Mouse (Mus musculus): ENCODE measurements at regions not wholly inside any gene's neighbourhood (a gene's known extent, or its start where the extent isn't known, plus 50 kb on each side); places are given as distances from the start of the nearest gene placed in this dataset.

DNA sequence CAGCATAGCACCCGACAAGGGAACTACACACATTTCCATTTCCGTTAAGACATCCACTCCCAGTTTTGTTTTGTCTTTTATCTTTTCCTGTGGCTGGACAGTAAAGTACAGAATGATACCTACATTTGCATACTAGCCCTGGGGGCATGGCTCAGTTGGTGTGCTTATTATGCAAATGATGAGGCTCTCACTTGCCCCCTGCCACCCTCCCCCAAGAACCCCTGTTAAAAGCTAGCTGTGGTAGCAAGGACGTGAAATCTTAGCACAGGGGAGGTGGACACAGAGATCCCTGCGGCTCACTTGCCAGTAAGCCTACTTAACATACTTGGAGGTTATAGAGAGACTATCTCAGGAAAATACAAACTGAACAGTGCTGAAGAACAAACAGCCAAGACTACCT lies 375.2 kb upstream of the B3galt2 start:
- H3K27me3 ChIP-seq (ENCODE audit: control insufficient read depth, insufficient read depth, low read length): no peaks in the 10 kb centered on the region
- no peak overlapping the region for H3K4me2 ChIP-seq (ENCODE audit: low read depth, low read length)
- no peaks in the 10 kb centered on the region for H3K36me3 ChIP-seq (replicated peaks; ENCODE audit: control insufficient read depth, insufficient read depth, low read length)
- H3K4me3 ChIP-seq (ENCODE audit: low read depth, low read length): no peak overlapping the region
- H3K4me1 ChIP-seq (ENCODE audit: control insufficient read depth, insufficient read depth): no peaks in the 10 kb centered on the region
- WGBS: 64% methylated on average over 4 of the region's 4 CpGs
- H3K27ac ChIP-seq (ENCODE audit: low read depth): no peak overlapping the region
- ATAC-seq (ENCODE audit: insufficient read depth, low read depth): no peak
- no peaks in the 10 kb centered on the region for H3K9me3 ChIP-seq (replicated peaks; ENCODE audit: control insufficient read depth, low read length)
- DNase-seq (ENCODE audit: low spot score): no peak
- H3K9ac ChIP-seq (replicated peaks; ENCODE audit: low read depth, low read length): no peak overlapping the region
- TF ChIP-seq EP300 (IDR thresholded peaks at IDR 0.05; ENCODE audit: low read depth): no peak
- TF ChIP-seq CTCF (IDR thresholded peaks at IDR 0.05; ENCODE audit: low read depth): no peak

DNA sequence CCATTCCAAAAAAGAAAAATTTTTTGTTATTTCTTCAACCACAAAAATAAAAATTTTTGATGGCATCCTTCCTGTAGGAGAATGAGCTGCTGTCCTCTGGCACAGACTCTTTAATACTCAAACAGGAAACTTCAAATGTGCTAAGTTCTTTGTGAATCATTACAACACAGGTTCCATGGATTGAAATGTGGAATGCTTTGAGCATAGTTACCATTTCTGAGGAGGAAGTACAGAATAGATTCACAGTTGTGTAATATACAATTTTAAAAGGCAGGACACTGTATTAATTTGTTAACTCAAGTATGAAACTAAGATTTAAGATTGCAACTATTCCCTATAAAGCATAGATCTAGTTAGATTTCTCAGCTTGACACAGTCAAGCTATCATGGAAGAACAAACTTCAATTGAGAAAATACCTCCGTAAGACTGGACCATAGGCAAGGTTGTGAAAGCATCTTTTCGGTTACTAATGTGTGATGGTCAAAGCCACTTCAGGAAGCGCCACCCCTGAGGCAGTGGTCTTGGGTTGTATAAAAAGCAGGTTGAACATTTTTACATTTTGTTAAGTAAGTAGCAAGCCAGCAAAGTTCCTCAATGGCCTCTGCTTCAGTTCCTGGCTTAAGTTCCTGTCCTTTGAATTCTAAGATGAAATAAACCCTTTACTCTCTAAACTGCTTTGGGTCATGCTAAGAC lies 354.0 kb upstream of the B3galt2 start:
- no peak for DNase-seq (ENCODE audit: low spot score)
- H3K4me1 ChIP-seq (ENCODE audit: control insufficient read depth, insufficient read depth): no peaks in the 10 kb centered on the region
- no peaks in the 10 kb centered on the region for H3K36me3 ChIP-seq (replicated peaks; ENCODE audit: control insufficient read depth, insufficient read depth, low read length)
- no peak for ATAC-seq (ENCODE audit: insufficient read depth, low read depth)
- 87% methylated on average over 3 of the region's 3 CpGs for WGBS
- no peak overlapping the region for H3K27ac ChIP-seq (ENCODE audit: low read depth)
- no peaks in the 10 kb centered on the region for H3K9me3 ChIP-seq (replicated peaks; ENCODE audit: control insufficient read depth, low read length)
- no peaks in the 10 kb centered on the region for H3K27me3 ChIP-seq (ENCODE audit: control insufficient read depth, insufficient read depth, low read length)
- H3K4me2 ChIP-seq (ENCODE audit: low read depth, low read length): no peak overlapping the region
- TF ChIP-seq EP300 (IDR thresholded peaks at IDR 0.05; ENCODE audit: low read depth): no peak
- TF ChIP-seq CTCF (IDR thresholded peaks at IDR 0.05; ENCODE audit: low read depth): no peak
- H3K4me3 ChIP-seq (ENCODE audit: low read depth, low read length): no peak overlapping the region
- no peak overlapping the region for H3K9ac ChIP-seq (replicated peaks; ENCODE audit: low read depth, low read length)

DNA sequence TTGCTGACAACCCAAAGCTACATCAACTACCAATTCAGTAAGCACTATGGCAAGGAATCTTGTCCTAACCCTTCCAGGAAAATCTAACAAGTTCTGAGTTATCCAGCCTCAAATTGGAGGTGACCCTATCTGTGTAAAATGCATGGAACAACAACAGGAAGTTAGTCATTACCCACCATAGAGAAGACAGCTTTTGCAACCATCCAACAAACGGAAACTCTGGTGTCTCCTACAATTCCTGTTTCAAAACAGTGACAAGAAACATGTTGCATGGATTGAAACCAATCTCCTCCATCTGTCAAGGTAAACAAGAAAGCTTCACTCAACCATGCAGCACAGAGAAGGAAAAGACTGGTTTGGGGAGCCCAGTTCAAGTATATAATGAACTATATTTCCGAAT lies 353.0 kb upstream of the B3galt2 start:
- no peaks in the 10 kb centered on the region for H3K27me3 ChIP-seq (ENCODE audit: control insufficient read depth, insufficient read depth, low read length)
- WGBS: 68% methylated on average over 2 of the region's 2 CpGs

DNA sequence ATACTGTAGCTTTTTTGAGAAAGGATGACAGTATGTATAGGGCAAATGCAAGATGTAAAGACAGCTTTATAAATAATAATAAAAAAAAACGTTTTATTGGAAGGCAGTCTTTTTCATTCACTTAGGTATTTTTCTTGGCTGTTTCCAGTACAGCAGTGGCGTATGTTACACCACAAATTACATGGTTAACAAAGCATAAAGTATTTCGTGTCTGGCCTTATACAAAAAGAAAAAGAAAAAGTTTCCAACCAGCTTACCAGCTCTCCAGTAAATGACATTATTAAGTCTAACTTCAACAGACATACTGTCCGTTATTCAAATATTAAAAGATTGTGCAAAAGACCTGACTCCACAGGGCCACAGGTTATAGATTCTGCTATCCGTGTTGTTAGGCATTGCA lies 343.9 kb upstream of the B3galt2 start:
- Histone ChIP-seq H3K4me3 (ENCODE audit: low read depth, low read length) (no peak overlapping the region), H3K27me3 (ENCODE audit: control insufficient read depth, insufficient read depth, low read length) (no peaks in the 10 kb centered on the region), H3K4me2 (ENCODE audit: low read depth, low read length) (no peak overlapping the region), H3K4me1 (ENCODE audit: control insufficient read depth, insufficient read depth) (no peaks in the 10 kb centered on the region), H3K9me3 (replicated peaks; ENCODE audit: control insufficient read depth, low read length) (no peaks in the 10 kb centered on the region), H3K36me3 (replicated peaks; ENCODE audit: control insufficient read depth, insufficient read depth, low read length) (no peaks in the 10 kb centered on the region), H3K9ac (replicated peaks; ENCODE audit: low read depth, low read length) (no peak overlapping the region), H3K27ac (ENCODE audit: low read depth) (no peak overlapping the region)
- DNase-seq (ENCODE audit: low spot score) (no peak), ATAC-seq (ENCODE audit: insufficient read depth, low read depth) (no peak)
- 58% methylated on average over 5 of the region's 5 CpGs for WGBS
- no peak for TF ChIP-seq CTCF (IDR thresholded peaks at IDR 0.05; ENCODE audit: low read depth)
- TF ChIP-seq EP300 (IDR thresholded peaks at IDR 0.05; ENCODE audit: low read depth): no peak

More for the DNA sequence above, 353.0 kb upstream of the B3galt2 start:
- H3K27ac ChIP-seq (ENCODE audit: low read depth): no peak overlapping the region
- no peak for ATAC-seq (ENCODE audit: insufficient read depth, low read depth)
- no peaks in the 10 kb centered on the region for H3K9me3 ChIP-seq (replicated peaks; ENCODE audit: control insufficient read depth, low read length)
- no peak overlapping the region for H3K9ac ChIP-seq (replicated peaks; ENCODE audit: low read depth, low read length)
- H3K36me3 ChIP-seq (replicated peaks; ENCODE audit: control insufficient read depth, insufficient read depth, low read length): no peaks in the 10 kb centered on the region
- H3K4me1 ChIP-seq (ENCODE audit: control insufficient read depth, insufficient read depth): no peaks in the 10 kb centered on the region
- no peak overlapping the region for H3K4me2 ChIP-seq (ENCODE audit: low read depth, low read length)
- DNase-seq (ENCODE audit: low spot score): no peak
- no peak overlapping the region for H3K4me3 ChIP-seq (ENCODE audit: low read depth, low read length)
- no peak for TF ChIP-seq CTCF (IDR thresholded peaks at IDR 0.05; ENCODE audit: low read depth)
- no peak for TF ChIP-seq EP300 (IDR thresholded peaks at IDR 0.05; ENCODE audit: low read depth)

DNA sequence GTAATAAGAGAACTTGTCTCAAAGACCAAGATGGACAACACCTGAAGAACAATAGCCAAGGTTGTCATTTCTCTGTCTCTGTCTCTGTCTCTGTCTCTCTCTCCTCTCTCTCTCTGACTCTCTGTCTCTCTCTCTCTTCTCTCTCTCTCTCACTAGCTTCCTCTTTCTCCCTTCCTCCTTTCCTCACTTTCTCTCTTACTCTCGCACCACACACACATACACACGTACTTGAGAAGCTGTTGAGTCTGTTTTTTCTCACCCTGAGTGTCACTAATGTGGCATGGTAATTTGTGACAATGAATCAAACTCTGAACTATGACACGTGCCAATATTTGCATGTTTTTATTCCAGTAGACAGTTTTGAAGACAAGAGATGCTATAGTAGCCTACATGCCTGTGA lies 333.1 kb upstream of the B3galt2 start:
- Histone ChIP-seq H3K4me1 (ENCODE audit: control insufficient read depth, insufficient read depth) (no peaks in the 10 kb centered on the region), H3K9ac (replicated peaks; ENCODE audit: low read depth, low read length) (no peak overlapping the region), H3K27me3 (ENCODE audit: control insufficient read depth, insufficient read depth, low read length) (no peaks in the 10 kb centered on the region), H3K4me2 (ENCODE audit: low read depth, low read length) (no peak overlapping the region), H3K36me3 (replicated peaks; ENCODE audit: control insufficient read depth, insufficient read depth, low read length) (no peaks in the 10 kb centered on the region), H3K4me3 (ENCODE audit: low read depth, low read length) (no peak overlapping the region), H3K9me3 (replicated peaks; ENCODE audit: control insufficient read depth, low read length) (no peaks in the 10 kb centered on the region), H3K27ac (ENCODE audit: low read depth) (no peak overlapping the region)
- DNase-seq (ENCODE audit: low spot score) (no peak), ATAC-seq (ENCODE audit: insufficient read depth, low read depth) (no peak)
- no peak for TF ChIP-seq CTCF (IDR thresholded peaks at IDR 0.05; ENCODE audit: low read depth)
- no peak for TF ChIP-seq EP300 (IDR thresholded peaks at IDR 0.05; ENCODE audit: low read depth)
- WGBS: 39% methylated on average over 3 of the region's 3 CpGs

DNA sequence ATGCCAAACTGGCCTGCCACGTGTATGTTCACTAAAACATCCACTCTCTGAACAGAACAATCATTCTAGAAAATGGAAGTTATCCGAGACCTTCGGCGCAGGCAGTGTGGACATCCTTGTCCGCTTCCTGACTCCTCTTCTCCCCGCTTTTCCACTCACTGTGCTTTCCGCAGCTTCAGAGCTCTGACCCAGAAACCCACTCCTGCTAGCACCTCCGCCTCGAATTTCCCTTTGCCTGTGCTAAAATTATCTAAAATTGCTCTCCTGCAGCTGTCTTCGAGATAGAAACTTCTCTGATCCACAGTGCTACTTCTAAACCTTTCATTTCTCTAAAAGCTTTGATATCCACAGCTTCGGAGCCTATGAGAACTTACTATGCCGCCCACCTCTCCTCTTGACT lies 322.1 kb upstream of the B3galt2 start:
- H3K4me3 ChIP-seq (ENCODE audit: low read depth, low read length): no peak overlapping the region
- H3K36me3 ChIP-seq (replicated peaks; ENCODE audit: control insufficient read depth, insufficient read depth, low read length): no peaks in the 10 kb centered on the region
- DNase-seq (ENCODE audit: low spot score) (no peak), ATAC-seq (ENCODE audit: insufficient read depth, low read depth) (no peak)
- H3K9ac ChIP-seq (replicated peaks; ENCODE audit: low read depth, low read length): no peak overlapping the region
- WGBS: 84% methylated on average over 12 of the region's 12 CpGs
- H3K9me3 ChIP-seq (replicated peaks; ENCODE audit: control insufficient read depth, low read length): no peaks in the 10 kb centered on the region
- TF ChIP-seq EP300 (IDR thresholded peaks at IDR 0.05; ENCODE audit: low read depth) (no peak), CTCF (IDR thresholded peaks at IDR 0.05; ENCODE audit: low read depth) (no peak)
- no peaks in the 10 kb centered on the region for H3K4me1 ChIP-seq (ENCODE audit: control insufficient read depth, insufficient read depth)
- no peak overlapping the region for H3K27ac ChIP-seq (ENCODE audit: low read depth)
- H3K4me2 ChIP-seq (ENCODE audit: low read depth, low read length): no peak overlapping the region
- no peaks in the 10 kb centered on the region for H3K27me3 ChIP-seq (ENCODE audit: control insufficient read depth, insufficient read depth, low read length)
